Mouse (Mus musculus): ENCODE results near the gene Pdk4.

Pdk4 gene

DNA sequence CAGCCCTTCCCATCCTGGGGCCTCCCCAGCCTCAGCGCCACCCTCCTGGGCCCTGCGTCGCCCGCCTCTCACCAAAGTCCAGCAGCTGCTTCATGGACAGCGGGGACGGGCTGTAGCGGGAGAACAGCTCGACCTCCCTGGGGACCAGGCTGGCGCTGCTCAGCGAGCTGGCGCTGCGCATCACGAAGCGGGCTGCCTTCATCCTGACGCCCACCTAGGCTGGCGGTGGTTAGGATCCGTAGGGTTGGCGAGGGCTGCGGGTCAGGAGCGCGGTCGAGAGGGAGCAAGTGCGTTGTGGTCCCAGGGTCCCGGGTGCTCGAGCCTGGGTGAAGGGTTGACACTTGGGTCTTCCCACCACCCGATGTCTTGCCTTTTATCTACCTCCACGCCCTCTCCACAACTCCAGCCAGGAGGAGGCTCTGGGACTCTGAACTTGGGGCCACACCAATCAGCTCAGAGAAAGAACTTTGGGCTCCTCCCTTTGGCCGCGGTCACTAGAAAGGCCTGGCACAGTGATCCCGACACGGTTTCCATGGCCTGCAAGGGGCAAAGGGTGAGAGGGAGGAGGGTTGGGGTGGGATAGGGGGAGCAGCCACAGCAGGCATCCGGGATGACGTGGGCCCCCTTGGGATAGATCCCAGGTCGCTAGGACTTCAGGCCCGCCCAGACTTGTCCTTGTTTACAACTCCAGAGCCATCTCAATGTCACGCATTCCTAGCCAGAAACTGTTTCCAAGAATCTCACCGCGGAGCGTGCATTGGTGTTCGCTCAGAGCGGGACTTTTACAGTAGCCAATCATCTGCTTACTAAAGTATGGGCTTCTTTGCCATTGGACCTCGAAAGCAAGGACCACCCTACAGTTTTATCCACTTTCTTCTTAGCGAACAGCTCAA, at the start of gene Pdk4:
TSS of gene Pdk4 (minus strand) at position 349 of the 893 bp plus-strand sequence.
- no peak for DNase-seq (ENCODE audit: low spot score in 2 of 2)

DNA sequence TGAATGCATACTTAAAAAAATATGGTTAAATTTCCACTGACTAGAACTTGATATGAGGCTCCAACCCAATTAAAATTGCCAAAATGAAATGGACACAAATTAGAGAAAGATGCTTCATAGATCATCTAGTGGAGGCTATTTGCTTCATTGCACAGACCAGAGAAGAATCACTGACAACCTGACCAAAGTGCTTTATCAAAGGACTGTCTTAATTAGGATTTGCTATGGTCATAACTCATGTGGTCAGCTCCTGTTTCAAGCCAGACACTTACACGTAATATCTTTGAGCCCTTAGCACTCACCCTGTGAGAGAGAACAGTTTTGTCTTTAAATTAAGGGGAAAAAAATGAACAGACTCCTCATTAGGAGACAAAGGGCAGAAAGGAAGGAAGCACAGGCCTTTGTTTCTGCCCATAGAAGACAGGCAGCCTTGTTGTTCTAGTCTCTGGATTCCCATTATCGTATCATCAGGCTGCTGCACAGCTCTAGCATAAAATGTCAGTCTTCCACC, 41.8 kb upstream of the Pdk4 start:
- no peak for DNase-seq (ENCODE audit: low spot score in 2 of 2)

DNA sequence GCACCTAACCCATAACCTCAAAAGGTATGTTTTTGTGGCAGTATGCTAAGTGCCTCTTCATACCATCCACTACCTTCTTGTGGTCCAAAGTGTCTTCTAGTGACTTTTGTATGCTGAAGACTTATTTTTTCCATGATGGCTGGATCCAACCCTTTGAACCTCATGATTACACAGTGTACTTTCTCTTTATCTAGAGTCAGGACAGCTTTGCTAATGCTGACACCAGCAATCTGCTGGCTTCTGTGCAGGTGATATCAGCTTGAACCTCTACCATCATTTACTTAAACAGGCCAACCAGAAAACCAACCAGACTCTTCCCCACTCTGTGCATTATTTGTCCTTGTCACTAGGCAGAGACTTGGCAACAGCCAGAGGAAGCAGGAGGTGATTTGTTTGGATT, 39.6 kb upstream of the Pdk4 start:
- no peak for DNase-seq (ENCODE audit: low spot score in 2 of 2)

DNA sequence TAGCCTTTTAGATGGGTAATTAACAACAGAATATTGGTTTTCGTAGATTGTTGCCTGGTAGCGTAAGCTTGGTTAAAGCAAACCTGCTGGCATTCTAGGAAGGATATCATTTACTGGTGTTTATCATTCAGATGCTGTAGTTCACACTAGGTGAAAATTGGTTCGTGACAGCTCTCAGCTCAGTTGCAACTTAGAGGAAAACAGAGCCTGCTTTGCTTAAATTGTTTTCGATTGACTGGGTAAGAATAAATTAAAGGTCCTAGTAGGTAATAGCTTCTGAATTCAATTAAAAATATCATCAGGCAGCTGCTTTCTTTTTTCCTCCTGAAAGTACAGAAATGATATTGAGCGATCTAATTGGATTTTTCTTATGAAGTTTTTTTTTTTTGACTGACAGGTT, 21.0 kb upstream of the Pdk4 start:
- DNase-seq (ENCODE audit: low spot score in 2 of 2), result no peak

DNA sequence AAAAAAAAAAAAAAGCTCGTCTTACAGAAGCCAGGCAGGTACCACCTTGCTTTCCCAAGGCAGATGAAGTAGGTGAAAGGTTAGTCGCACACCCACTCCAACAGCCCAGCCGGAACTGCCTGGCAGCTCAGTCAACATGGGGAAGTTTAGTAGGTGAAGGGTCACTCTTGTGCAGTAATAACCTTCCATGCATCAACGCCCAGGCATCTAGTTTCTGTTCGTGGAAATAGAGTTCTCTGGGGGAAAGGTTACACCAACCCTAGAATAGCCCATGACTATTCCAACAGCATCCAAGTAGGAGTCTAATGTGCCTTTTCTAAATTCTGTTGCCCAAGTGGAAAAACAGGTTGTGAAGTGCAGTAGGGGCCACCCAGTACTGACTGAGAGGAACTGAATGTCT, 13.6 kb upstream of the Pdk4 start:
- DNase-seq (ENCODE audit: low spot score in 2 of 2), result no peak

DNA sequence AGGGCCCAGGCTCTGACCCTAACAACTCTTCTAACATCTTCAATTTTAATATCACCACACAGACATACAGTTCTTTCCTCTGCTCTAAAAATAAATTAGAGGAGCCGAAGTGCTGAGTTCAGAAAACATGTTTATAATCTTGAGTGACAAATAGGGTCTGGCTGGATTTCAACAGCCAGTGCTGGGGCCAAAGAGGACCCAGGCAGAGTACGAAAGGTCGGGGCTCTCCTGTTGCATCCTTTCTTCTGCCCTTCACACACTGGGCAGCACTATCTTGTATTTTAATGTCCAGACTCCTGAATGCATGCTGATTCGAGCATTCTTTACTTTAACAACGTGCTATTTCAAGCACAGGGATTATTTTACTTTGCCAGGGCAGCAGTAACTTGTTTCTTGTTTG, 13.2 kb upstream of the Pdk4 start:
- no peak for DNase-seq (ENCODE audit: low spot score in 2 of 2)

- DNase-seq (ENCODE audit: low spot score in 2 of 2), result no peak
Measured at GRCm38 (mm10) chr6:5507821-5508220, 11.7 kb upstream of the Pdk4 start.

- no peak for DNase-seq (ENCODE audit: low spot score in 2 of 2)
Measured at GRCm38 (mm10) chr6:5506271-5506670, 10.2 kb upstream of the Pdk4 start.

DNA sequence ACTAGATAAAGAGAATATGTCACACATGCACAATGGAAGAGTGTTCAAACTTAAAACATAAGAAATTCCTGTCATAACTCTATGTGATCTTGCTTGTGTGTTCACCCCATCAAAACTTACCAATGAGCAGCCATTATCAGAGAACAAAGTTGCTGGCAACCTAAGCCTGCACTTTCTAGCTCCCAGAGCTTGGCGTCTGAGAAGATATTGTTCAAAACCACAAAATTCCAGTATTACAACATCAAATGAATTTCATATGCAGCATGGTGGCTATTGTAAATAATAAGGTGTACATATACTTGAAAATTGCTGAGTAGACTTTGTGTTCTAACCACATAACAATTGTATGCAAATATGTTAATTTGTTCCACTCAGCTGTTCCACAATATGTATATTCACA, 6.7 kb upstream of the Pdk4 start:
- DNase-seq (ENCODE audit: low spot score in 2 of 2), result no peak

GRCm38 (mm10) chr6:5501551-5501950, 5.4 kb upstream of the Pdk4 start:
- DNase-seq (ENCODE audit: low spot score in 2 of 2), result no peak

- no peak for DNase-seq (ENCODE audit: low spot score in 2 of 2)
Measured at GRCm38 (mm10) chr6:5498740-5499139, 2.6 kb upstream of the Pdk4 start.

DNA sequence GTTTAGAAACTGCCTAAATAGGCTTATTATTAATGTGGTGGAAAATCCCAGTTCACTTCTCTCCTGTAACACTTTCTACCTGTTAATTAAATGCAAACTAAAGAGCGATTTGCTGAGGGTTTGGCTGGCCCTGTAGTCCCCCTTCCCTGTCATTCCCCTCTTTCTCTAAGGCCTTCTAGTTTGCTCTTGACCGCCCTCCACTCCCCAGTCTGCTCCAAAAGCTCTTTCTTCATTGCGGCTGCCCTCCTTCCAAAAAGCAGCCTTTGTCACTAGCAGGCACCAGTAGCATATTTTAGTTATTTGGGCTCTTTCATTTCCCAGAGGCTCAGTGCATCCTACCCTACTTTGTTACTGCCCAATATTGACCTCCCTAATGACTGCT, 736 bp upstream of the Pdk4 start:
- no peak for DNase-seq (ENCODE audit: low spot score in 2 of 2)

DNA sequence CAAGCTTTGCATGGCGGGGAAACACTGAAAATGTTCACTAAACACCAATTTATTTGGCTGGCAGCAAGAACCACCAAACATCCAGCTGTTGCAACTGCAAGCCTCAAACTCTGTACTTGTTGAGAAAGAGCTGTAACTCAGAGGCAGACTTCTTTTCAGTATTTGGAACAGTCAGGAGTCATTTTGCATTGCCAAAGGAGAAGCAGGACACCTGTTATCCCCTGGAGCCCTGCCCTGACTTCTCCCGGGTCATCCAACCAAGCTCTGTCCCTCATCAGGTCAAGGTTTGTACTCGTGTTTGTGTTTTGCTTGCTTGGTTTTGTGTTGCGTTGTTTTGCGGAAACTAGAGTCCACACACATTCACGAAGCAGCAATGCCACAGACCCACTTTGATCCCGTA, 11.1 kb downstream of the Pdk4 start:
- DNase-seq (ENCODE audit: low spot score in 2 of 2), result no peak

DNA sequence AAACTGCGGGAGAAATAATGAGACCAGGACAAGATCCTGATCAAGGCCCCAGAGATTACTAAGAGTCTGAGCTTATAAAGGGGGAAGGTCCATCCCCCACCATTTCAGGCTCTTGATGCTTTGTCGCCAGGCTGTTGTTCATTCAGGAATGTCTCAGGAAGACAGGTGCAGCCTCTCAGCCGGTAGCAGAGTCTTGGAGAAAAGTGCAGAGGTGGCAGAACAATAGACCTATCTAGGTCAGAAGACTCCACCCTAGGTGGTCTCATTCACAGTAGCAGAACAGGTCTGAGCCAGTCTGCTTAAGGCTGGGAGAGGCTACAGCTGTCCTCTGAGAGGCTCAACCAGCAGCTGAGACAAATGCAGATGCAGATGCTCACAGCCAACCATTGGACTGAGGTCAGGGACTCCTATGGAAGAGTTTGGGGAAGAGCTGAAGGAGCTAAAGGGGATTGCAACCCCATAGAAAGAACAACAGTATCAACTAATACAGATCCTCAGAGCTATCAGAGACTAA, 13.8 kb downstream of the Pdk4 start:
- DNase-seq (ENCODE audit: low spot score in 2 of 2), result no peak

- no peak for DNase-seq (ENCODE audit: low spot score in 2 of 2)
Measured at GRCm38 (mm10) chr6:5481066-5481465, 15.0 kb downstream of the Pdk4 start.

DNA sequence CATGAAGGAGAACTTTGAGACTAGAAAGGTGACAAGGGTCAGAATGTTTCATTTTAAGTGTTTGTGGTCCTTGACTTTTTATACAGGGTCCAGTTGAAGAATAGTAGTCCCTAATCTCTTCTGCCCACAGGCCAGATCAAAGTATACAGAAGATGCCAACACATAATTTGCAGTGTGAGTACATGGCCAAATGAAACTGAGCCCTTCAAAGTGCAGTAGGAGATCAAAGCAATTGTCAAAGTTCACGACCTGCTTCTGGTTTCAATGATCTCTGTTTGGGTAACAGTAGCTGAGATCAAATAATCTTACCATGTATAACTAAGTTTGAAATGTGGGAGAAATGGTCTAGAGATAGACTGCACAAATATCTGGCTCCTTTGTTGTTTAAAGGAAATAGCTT, 22.1 kb downstream of the Pdk4 start:
- no peak for DNase-seq (ENCODE audit: low spot score in 2 of 2)

- no peak for DNase-seq (ENCODE audit: low spot score in 2 of 2)
Measured at GRCm38 (mm10) chr6:5472692-5473091, 23.4 kb downstream of the Pdk4 start.

- no peak for DNase-seq (ENCODE audit: low spot score in 2 of 2)
Measured at GRCm38 (mm10) chr6:5470480-5471318, 25.4 kb downstream of the Pdk4 start.

GRCm38 (mm10) chr6:5455836-5456235, 40.3 kb downstream of the Pdk4 start:
- no peak for DNase-seq (ENCODE audit: low spot score in 2 of 2)

DNA sequence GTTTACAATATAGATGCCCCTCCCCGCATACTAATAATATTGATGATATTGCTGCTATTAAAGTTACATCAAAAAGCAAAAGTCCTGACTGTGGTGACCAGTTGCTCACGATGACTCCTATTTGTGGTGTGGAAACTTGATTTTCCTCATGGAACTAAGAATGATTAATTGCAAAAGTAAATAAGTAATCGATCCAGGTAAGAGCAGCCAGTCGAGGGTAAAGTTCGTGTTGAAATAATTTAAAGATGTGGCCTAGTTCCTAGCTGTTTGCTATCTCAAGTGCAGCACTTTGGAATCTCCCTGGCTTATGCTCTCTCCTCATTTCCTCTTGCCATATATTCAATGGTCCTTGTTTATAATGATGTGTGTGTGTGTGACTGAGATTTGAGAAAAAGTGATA, 46.2 kb downstream of the Pdk4 start:
- no peak for DNase-seq (ENCODE audit: low spot score in 2 of 2)

DNA sequence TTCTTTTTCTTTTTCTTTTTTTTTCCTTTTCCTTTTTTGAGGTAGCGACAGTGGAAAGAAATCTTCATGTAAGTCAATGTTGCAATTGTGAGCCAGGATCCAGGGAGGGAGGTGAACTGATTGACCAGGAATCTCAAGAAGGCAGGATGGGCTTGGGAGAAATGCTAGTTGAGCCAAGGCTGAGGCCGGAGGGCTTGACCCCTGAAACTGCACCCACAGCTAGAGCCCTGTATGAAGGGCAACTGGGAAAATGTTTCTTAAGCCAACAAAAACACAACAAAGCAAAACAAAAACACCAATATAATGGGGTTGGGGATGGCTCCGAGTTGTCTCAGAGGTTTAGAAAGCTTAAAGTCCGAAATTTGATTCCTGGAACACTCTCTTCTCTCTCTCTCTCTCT, 47.7 kb downstream of the Pdk4 start:
- DNase-seq (ENCODE audit: low spot score in 2 of 2), result no peak

- DNase-seq (ENCODE audit: low spot score in 2 of 2), result no peak
Measured at GRCm38 (mm10) chr6:5447546-5447945, 48.6 kb downstream of the Pdk4 start.

DNA sequence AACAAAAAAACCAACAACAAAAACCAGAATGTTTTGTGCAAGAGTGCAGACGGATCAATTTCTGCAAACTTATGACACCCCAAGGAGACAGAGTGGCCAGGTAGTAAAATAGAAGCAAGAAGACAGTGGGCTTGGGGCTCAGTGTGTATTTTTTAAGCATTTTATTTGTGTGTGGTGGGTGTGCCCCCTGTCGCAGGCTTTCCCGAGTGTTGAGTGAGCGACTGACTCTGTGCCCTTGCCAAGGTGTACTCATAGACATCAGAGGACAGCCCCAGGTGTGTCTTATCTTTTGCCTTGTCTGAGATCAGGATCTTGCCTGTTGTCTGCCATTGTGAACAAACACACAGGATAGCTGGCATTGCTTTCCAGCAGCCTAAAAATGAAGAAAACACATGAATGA, 49.1 kb downstream of the Pdk4 start:
- no peak for DNase-seq (ENCODE audit: low spot score in 2 of 2)
